Mouse (Mus musculus): ENCODE results near the gene Fars2.

The Fars2 gene

GRCm38 (mm10) chr13:36530852-36531251, 413.6 kb downstream of the Fars2 start:
- no peak for DNase-seq

GRCm38 (mm10) chr13:36531893-36532292, 414.7 kb downstream of the Fars2 start:
- DNase-seq = no peak

GRCm38 (mm10) chr13:36533071-36533470, 415.9 kb downstream of the Fars2 start:
- no peak for DNase-seq

- DNase-seq = no peak
Observed at GRCm38 (mm10) chr13:36533518-36533917, 416.3 kb downstream of the Fars2 start.

GRCm38 (mm10) chr13:36533966-36534540, 416.8 kb downstream of the Fars2 start:
- DNase-seq = no peak

GRCm38 (mm10) chr13:36537580-36537979, 420.4 kb downstream of the Fars2 start:
- DNase-seq = no peak

- DNase-seq = no peak
Observed at GRCm38 (mm10) chr13:36538385-36538784, 421.2 kb downstream of the Fars2 start.

- DNase-seq = no peak
Observed at GRCm38 (mm10) chr13:36540231-36540630, 423.0 kb downstream of the Fars2 start.

- no peak for DNase-seq
Observed at GRCm38 (mm10) chr13:36541287-36541780, 424.1 kb downstream of the Fars2 start.

- DNase-seq = no peak
Observed at GRCm38 (mm10) chr13:36550694-36551093, 433.5 kb downstream of the Fars2 start.

- DNase-seq = no peak
Observed at GRCm38 (mm10) chr13:36552522-36553246, 435.5 kb downstream of the Fars2 start.

GRCm38 (mm10) chr13:36553247-36553642, 436.0 kb downstream of the Fars2 start:
- no peak for DNase-seq

GRCm38 (mm10) chr13:36554743-36555142, 437.5 kb downstream of the Fars2 start:
- no peak for DNase-seq

GRCm38 (mm10) chr13:36562447-36563441, 445.5 kb downstream of the Fars2 start:
- DNase-seq = no peak

- no peak for DNase-seq
Observed at GRCm38 (mm10) chr13:36564764-36565315, 447.6 kb downstream of the Fars2 start.

GRCm38 (mm10) chr13:36576781-36577180, 459.6 kb downstream of the Fars2 start:
- DNase-seq = no peak

GRCm38 (mm10) chr13:36577916-36578568, 460.8 kb downstream of the Fars2 start:
- DNase-seq = no peak

- no peak for DNase-seq
Observed at GRCm38 (mm10) chr13:36578569-36579333, 461.5 kb downstream of the Fars2 start.

GRCm38 (mm10) chr13:36582406-36583070, 465.3 kb downstream of the Fars2 start:
- no peak for DNase-seq

GRCm38 (mm10) chr13:36583481-36584151, 466.4 kb downstream of the Fars2 start:
- DNase-seq = no peak

Data from spleen, adult 18-20 months (tissue).